Mouse (Mus musculus): ENCODE data around the gene Klhl21. TPM values are rescaled to one million over a fixed set of nuclear protein-coding genes. Genes with fewer than 3 reads are reported as not detected.

Gene Klhl21
- total RNA-seq, 2 experiments from 2014 or later, result 82.1 to 83.9 TPM

Other genes starting within 250 kb of the Klhl21 start
- gene Camta1, start 146.9 kb upstream of the Klhl21 start, total RNA-seq (2021), result 100 to 1,000 TPM; 207 to 208 TPM
- gene Dnajc11, start 75.1 kb upstream of the Klhl21 start, total RNA-seq (2021), result 100 to 1,000 TPM in 1 of 2 experiments, 10 to 100 TPM in 1; 81.4 to 103 TPM
- gene Thap3, start 19.8 kb upstream of the Klhl21 start, total RNA-seq (2021), result 10 to 100 TPM; 10.5 to 14.9 TPM
- 1 to 10 TPM; 5.4 to 5.9 TPM for gene Phf13, start 12.5 kb upstream of the Klhl21 start, total RNA-seq (2021)
- 1 to 10 TPM; 3.4 to 3.6 TPM for gene Zbtb48, start 18.9 kb downstream of the Klhl21 start, total RNA-seq (2021)
- gene Tas1r1, start 29.8 kb downstream of the Klhl21 start, total RNA-seq (2021), result under 1 TPM; 0.10 to 0.13 TPM
- 10 to 100 TPM; 10.2 to 11.9 TPM for gene Nol9, start 30.5 kb downstream of the Klhl21 start, total RNA-seq (2021)
- 10 to 100 TPM; 10.9 to 15.9 TPM for gene Plekhg5, start 63.7 kb downstream of the Klhl21 start, total RNA-seq (2021)
- gene Tnfrsf25, start 107.1 kb downstream of the Klhl21 start, total RNA-seq (2021), result 1 to 10 TPM; 1.4 to 1.6 TPM
- 1 to 10 TPM; 2.5 to 2.7 TPM for gene Espn, start 143.6 kb downstream of the Klhl21 start, total RNA-seq (2021)
- not detected for gene Hes2, start 150.1 kb downstream of the Klhl21 start, total RNA-seq (2021)
- gene Acot7, start 169.3 kb downstream of the Klhl21 start, total RNA-seq (2021), result 10 to 100 TPM; 61.9 to 66.2 TPM

Data from heart, adult 18-20 months (tissue).